Mouse (Mus musculus): ENCODE data around the gene Wdr1.

GRCm38 (mm10) chr5:38598647-38599304 lies 35.8 kb upstream of the Wdr1 start:
- TF ChIP-seq POLR2A (IDR thresholded peaks at IDR 0.05; ENCODE audit: extremely low read depth, insufficient read depth, low read length) = no peak
- no peak for TF ChIP-seq CTCF (IDR thresholded peaks at IDR 0.05; ENCODE audit: extremely low read depth, insufficient read depth, low read length)

All from cortical plate, adult 2 months (tissue).